7 mouse cellular contexts compared by ENCODE assay signal in the genomic region with DNA sequence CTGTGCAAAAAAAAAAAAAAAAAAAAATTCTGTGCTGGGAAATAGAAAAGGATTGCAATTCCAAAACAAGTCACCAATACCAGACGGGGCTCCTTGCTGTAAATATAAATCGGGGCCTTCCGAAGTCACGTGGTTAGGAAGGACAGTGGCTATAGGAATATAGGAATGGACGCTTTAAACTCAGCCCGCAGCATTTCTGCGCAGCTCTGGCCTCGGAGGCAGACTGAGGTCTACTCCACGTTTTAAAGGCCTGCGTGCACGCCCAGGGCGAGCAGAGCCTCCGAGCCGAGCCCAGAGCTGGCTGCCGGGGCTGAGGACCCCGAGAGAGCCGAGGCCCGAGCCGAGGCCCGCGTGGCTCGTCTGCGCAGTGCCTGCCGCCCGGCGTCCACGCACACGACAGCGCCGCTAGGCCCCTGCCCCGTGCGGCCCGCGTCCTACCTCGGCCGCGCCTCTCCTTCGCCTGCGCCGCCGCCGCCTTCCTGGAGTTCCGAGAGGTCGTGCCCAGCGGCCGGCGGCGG. TPM values are rescaled to one million over a fixed set of nuclear protein-coding genes. Genes with fewer than 3 reads are reported as not detected.
A peak's percentile ranks its signal among the peaks of the same experiment; 100 is the strongest.
DNase-seq lines count a peak whose midpoint lies in the region; ATAC-seq and TF ChIP-seq lines count a peak whose summit lies in the region.

No protein-coding gene starts in this region.

- under 1% methylated on average over 48 of the region's 48 CpGs for WGBS in liver, adult 2 months
- under 1% methylated on average over 48 of the region's 48 CpGs for WGBS in bone marrow, adult 2 months
- under 1% methylated on average over 45 of the region's 48 CpGs for WGBS in forebrain, embryonic 11.5 days
- WGBS in limb, embryonic 12.5 days, result under 1% methylated on average over 48 of the region's 48 CpGs
- WGBS in neural tube, embryonic 13.5 days, result under 1% methylated on average over 46 of the region's 48 CpGs

- TF ChIP-seq CTCF in liver, adult 2 months (IDR thresholded peaks at IDR 0.05; ENCODE audit: low read depth, low read length), result no peak
- no peak for TF ChIP-seq CTCF in bone marrow, adult 2 months (IDR thresholded peaks at IDR 0.05; ENCODE audit: control insufficient read depth, insufficient read depth, low read length)

- peak overlapping the region; percentile 21 for H3K27ac ChIP-seq in liver, adult 2 months (replicated peaks; ENCODE audit: insufficient read depth, low read depth, low read length)
- peak overlapping the region; percentile 81 for H3K27ac ChIP-seq in bone marrow, adult 2 months (ENCODE audit: control insufficient read depth, insufficient read depth, low read depth, low read length, poor library complexity)
- H3K27ac ChIP-seq in forebrain, embryonic 11.5 days (ENCODE audit: low read depth, low read length), result peak overlapping the region; percentile 53
- H3K27ac ChIP-seq in limb, embryonic 12.5 days, result peak overlapping the region; percentile 94
- peak overlapping the region; percentile 89 for H3K27ac ChIP-seq in neural tube, embryonic 13.5 days (replicated peaks)

- H3K36me3 ChIP-seq in liver, adult 2 months (ENCODE audit: control insufficient read depth, insufficient read depth, low read length), result peaks cover 3% of the 10 kb centered on the region; the same call in 1 of the 2 replicates
- H3K36me3 ChIP-seq in forebrain, embryonic 11.5 days (ENCODE audit: control insufficient read depth, insufficient read depth, low read length), result no peaks in the 10 kb centered on the region
- H3K36me3 ChIP-seq in limb, embryonic 12.5 days, result peaks cover 19% of the 10 kb centered on the region
- peaks cover 20% of the 10 kb centered on the region for H3K36me3 ChIP-seq in neural tube, embryonic 13.5 days

- H3K27me3 ChIP-seq in liver, adult 2 months (ENCODE audit: control insufficient read depth, insufficient read depth, low read length), result no peaks in the 10 kb centered on the region
- H3K27me3 ChIP-seq in forebrain, embryonic 11.5 days (ENCODE audit: control insufficient read depth, insufficient read depth, low read length), result no peaks in the 10 kb centered on the region
- no peaks in the 10 kb centered on the region for H3K27me3 ChIP-seq in limb, embryonic 12.5 days
- H3K27me3 ChIP-seq in neural tube, embryonic 13.5 days, result no peaks in the 10 kb centered on the region

- H3K9me3 ChIP-seq in forebrain, embryonic 11.5 days (ENCODE audit: control insufficient read depth, low read length), result no peaks in the 10 kb centered on the region
- no peaks in the 10 kb centered on the region for H3K9me3 ChIP-seq in limb, embryonic 12.5 days
- H3K9me3 ChIP-seq in neural tube, embryonic 13.5 days, result no peaks in the 10 kb centered on the region

- TF ChIP-seq POLR2A in liver, adult 2 months (IDR thresholded peaks at IDR 0.05; ENCODE audit: extremely low read depth, insufficient read depth, low read length), result no peak
- no peak for TF ChIP-seq POLR2A in bone marrow, adult 2 months (IDR thresholded peaks at IDR 0.05; ENCODE audit: borderline replicate concordance, control insufficient read depth, low read depth, low read length)

- 0 out of 2 replicates have a peak, but pooled peaks cover 1% of the 10 kb centered on the region for H3K4me1 ChIP-seq in liver, adult 2 months (ENCODE audit: control insufficient read depth, insufficient read depth, low read length)
- no peaks in the 10 kb centered on the region for H3K4me1 ChIP-seq in bone marrow, adult 2 months (ENCODE audit: control insufficient read depth, insufficient read depth, low read length)
- no peaks in the 10 kb centered on the region for H3K4me1 ChIP-seq in forebrain, embryonic 11.5 days (replicated peaks; ENCODE audit: control insufficient read depth, insufficient read depth, low read length)
- peaks cover 11% of the 10 kb centered on the region for H3K4me1 ChIP-seq in limb, embryonic 12.5 days (replicated peaks)
- peaks cover 11% of the 10 kb centered on the region for H3K4me1 ChIP-seq in neural tube, embryonic 13.5 days (replicated peaks)

- peak overlapping the region; percentile 80 for H3K4me2 ChIP-seq in forebrain, embryonic 11.5 days (ENCODE audit: low read depth, low read length, severe bottlenecking)
- H3K4me2 ChIP-seq in limb, embryonic 12.5 days, result peak overlapping the region; percentile 66
- H3K4me2 ChIP-seq in neural tube, embryonic 13.5 days, result peak overlapping the region; percentile 65

- H3K9ac ChIP-seq in liver, adult 2 months (ENCODE audit: low read depth, low read length), result peak overlapping the region; percentile 76
- peak overlapping the region; percentile 83 for H3K9ac ChIP-seq in forebrain, embryonic 11.5 days (ENCODE audit: low read length)
- H3K9ac ChIP-seq in limb, embryonic 12.5 days (replicated peaks), result peak overlapping the region; percentile 91
- H3K9ac ChIP-seq in neural tube, embryonic 13.5 days, result peak overlapping the region; percentile 80

- ATAC-seq in forebrain, embryonic 11.5 days (replicated peaks; ENCODE audit: low FRiP score), result peak; percentile 73
- peak; percentile 71 for ATAC-seq in limb, embryonic 12.5 days (ENCODE audit: insufficient number of reproducible peaks, insufficient read depth, low FRiP score, low TSS enrichment, low read depth)
- peak; percentile 81 for ATAC-seq in neural tube, embryonic 13.5 days (ENCODE audit: low read depth)

- H3K79me2 ChIP-seq in liver, adult 2 months (ENCODE audit: control insufficient read depth, insufficient read depth, low read length), result no peaks in the 10 kb centered on the region

- peak; percentile 26 for DNase-seq in liver, adult 2 months (ENCODE audit: extremely low read depth, low read depth, low spot score)
- no peak for DNase-seq in liver
- no peak for DNase-seq in forebrain, embryonic 11.5 days (ENCODE audit: low spot score)
- no peak for DNase-seq in retina, embryonic 14.5 days (ENCODE audit: low spot score)

- peak overlapping the region; percentile 71 for H3K4me3 ChIP-seq in liver, adult 2 months (ENCODE audit: insufficient read depth, low read depth, low read length)
- H3K4me3 ChIP-seq in bone marrow, adult 2 months (replicated peaks; ENCODE audit: control insufficient read depth, low read depth, low read length), result peak overlapping the region; percentile 61
- peak overlapping the region; percentile 69 for H3K4me3 ChIP-seq in forebrain, embryonic 11.5 days (ENCODE audit: low read depth, low read length)
- peak overlapping the region; percentile 69 for H3K4me3 ChIP-seq in limb, embryonic 12.5 days (replicated peaks)
- peak overlapping the region; percentile 62 for H3K4me3 ChIP-seq in neural tube, embryonic 13.5 days

RNA-seq across cellular contexts. Expression of a gene that starts 0.7 kb away (rescaled TPM):
- total RNA-seq in liver, adult 2 months (2014; rRNA removed), result 18.7 and 22.9 TPM in 2 replicates
- 3.5 and 3.7 TPM in 2 replicates for polyA plus RNA-seq in liver, adult 2 months (2012; rRNA removed)
- 3.9 and 11.9 TPM in 2 replicates for polyA plus RNA-seq in bone marrow, adult 2 months (2011; ENCODE audit: insufficient read depth, insufficient read length, low replicate concordance, missing spikeins)
- 36.2 and 40.9 TPM in 2 replicates for polyA plus RNA-seq in forebrain, embryonic 11.5 days (2014; fragmentation: Nextera tagmentation; extraction: Ambion mirVana)
- polyA plus RNA-seq in limb, embryonic 12.5 days (2016; fragmentation: Nextera tagmentation; extraction: Ambion mirVana), result 45.3 and 51.3 TPM in 2 replicates
- polyA plus RNA-seq in neural tube, embryonic 13.5 days (2015; fragmentation: Nextera tagmentation; extraction: Ambion mirVana), result 43.3 and 47.0 TPM in 2 replicates

RNA-seq across cellular contexts. Expression of a gene that starts 49.4 kb away (rescaled TPM):
- 0.54 and 0.55 TPM in 2 replicates for total RNA-seq in liver, adult 2 months (2014; rRNA removed)
- polyA plus RNA-seq in liver, adult 2 months (2012; rRNA removed), result 0.16 and 0.31 TPM in 2 replicates
- polyA plus RNA-seq in bone marrow, adult 2 months (2011; ENCODE audit: insufficient read depth, insufficient read length, low replicate concordance, missing spikeins), result 0.97 and 1.0 TPM in 2 replicates
- polyA plus RNA-seq in forebrain, embryonic 11.5 days (2014; fragmentation: Nextera tagmentation; extraction: Ambion mirVana), result 11.7 and 12.0 TPM in 2 replicates
- 15.1 and 15.8 TPM in 2 replicates for polyA plus RNA-seq in limb, embryonic 12.5 days (2016; fragmentation: Nextera tagmentation; extraction: Ambion mirVana)
- 38.8 and 39.9 TPM in 2 replicates for polyA plus RNA-seq in neural tube, embryonic 13.5 days (2015; fragmentation: Nextera tagmentation; extraction: Ambion mirVana)

Comparison
In these comparisons a context has a peak if more than half of its experiments do, and no peak if none do; other contexts are left out.
1. H3K27ac ChIP-seq: peak in every context shown above with its lines; median percentile 94 in limb, embryonic 12.5 days; 89 in neural tube, embryonic 13.5 days; 81 in bone marrow, adult 2 months; 53 in forebrain, embryonic 11.5 days; 21 in liver, adult 2 months.